In the genomic region with DNA sequence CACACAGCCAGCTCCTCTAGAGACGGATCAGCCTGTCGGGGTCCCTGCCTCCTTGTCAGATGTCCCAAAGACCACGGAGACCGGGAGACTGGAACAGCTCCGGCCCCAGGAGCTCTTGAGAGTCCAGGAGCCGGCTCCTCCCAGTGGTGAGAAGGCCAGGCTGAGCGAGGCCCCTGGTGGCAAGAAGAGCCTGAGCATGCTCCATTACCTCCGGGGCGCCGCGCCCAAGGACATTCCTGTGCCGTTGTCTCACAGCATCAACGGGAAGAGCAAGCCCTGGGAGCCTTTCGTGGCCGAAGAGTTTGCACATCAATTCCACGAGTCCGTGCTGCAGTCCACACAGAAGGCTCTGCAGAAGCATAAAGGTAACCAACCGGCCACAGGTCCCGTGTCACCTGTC, we compare ENCODE assay signal across 13 mouse cellular contexts. TPM values are rescaled to one million over a fixed set of nuclear protein-coding genes. Genes with fewer than 3 reads are reported as not detected.
DNase-seq lines count a peak whose midpoint lies in the region; ATAC-seq and TF ChIP-seq lines count a peak whose summit lies in the region.
"Had no signal": no experiment of that assay in that cellular context is flagged by ENCODE, and none has a peak within 500 bp of the region (broad histone marks: within the 10 kb centered on the region; RNA-seq: fewer than 3 reads in every experiment).

No protein-coding gene starts in this region.

- H3K27ac ChIP-seq in heart, embryonic 10.5 days = peak overlapping the region; percentile 69; the same call in 1 of the 2 replicates
- H3K27ac ChIP-seq in heart, embryonic 11.5 days (ENCODE audit: low read depth, low read length) = no peak overlapping the region
- H3K27ac ChIP-seq in lung, embryonic 14.5 days (ENCODE audit: low read depth) = peak overlapping the region; percentile 58; the same call in 1 of the 2 replicates

- H3K27me3 ChIP-seq in heart, embryonic 10.5 days (ENCODE audit: insufficient read depth, poor library complexity, severe bottlenecking) = no peaks in the 10 kb centered on the region
- no peaks in the 10 kb centered on the region for H3K27me3 ChIP-seq in heart, embryonic 11.5 days (ENCODE audit: control insufficient read depth, insufficient read depth, low read length)
- no peaks in the 10 kb centered on the region for H3K27me3 ChIP-seq in lung, embryonic 14.5 days (ENCODE audit: insufficient read depth, low read length)

- TF ChIP-seq CTCF in lung, embryonic 14.5 days (IDR thresholded peaks at IDR 0.05; ENCODE audit: low read depth) = peak; percentile 33

- no peak overlapping the region for H3K4me3 ChIP-seq in heart, embryonic 10.5 days
- no peak overlapping the region for H3K4me3 ChIP-seq in heart, embryonic 11.5 days (ENCODE audit: low read depth, low read length)
- no peak overlapping the region for H3K4me3 ChIP-seq in lung, embryonic 14.5 days (ENCODE audit: low read depth, low read length)

- DNase-seq in heart, embryonic 10.5 days (ENCODE audit: low spot score) = no peak
- peak; percentile 36 for DNase-seq in lung, embryonic 14.5 days
- DNase-seq in lung, postnatal 10 days = no peak
- DNase-seq in MN1 (ENCODE audit: low spot score) = peak; percentile 70
- DNase-seq in kidney, postnatal 14 days = peak; percentile 41
- DNase-seq in T-cell, adult 2 months (ENCODE audit: low spot score) = no peak
- DNase-seq: gastrocnemius, postnatal 10 days; heart, postnatal 10 days; lung, adult 2 months; midbrain, embryonic 14.5 days had no signal

- H3K4me1 ChIP-seq in heart, embryonic 10.5 days = peaks cover 59% of the 10 kb centered on the region
- H3K4me1 ChIP-seq in heart, embryonic 11.5 days (ENCODE audit: control insufficient read depth, insufficient read depth, low read length) = peaks cover 29% of the 10 kb centered on the region
- no peaks in the 10 kb centered on the region for H3K4me1 ChIP-seq in lung, embryonic 14.5 days (ENCODE audit: insufficient read depth)

- peaks cover 100% of the 10 kb centered on the region for H3K36me3 ChIP-seq in heart, embryonic 10.5 days
- H3K36me3 ChIP-seq in heart, embryonic 11.5 days (ENCODE audit: control insufficient read depth, insufficient read depth, low read length) = peaks cover 71% of the 10 kb centered on the region
- H3K36me3 ChIP-seq in lung, embryonic 14.5 days (ENCODE audit: insufficient read depth) = peaks cover 99% of the 10 kb centered on the region

- WGBS in heart, embryonic 10.5 days = 62% methylated on average over 19 of the region's 19 CpGs
- 70% methylated on average over 19 of the region's 19 CpGs for WGBS in heart, embryonic 11.5 days (ENCODE audit: insufficient replicate concordance)
- 59% methylated on average over 19 of the region's 19 CpGs for WGBS in lung, embryonic 14.5 days

- no peaks in the 10 kb centered on the region for H3K9me3 ChIP-seq in heart, embryonic 10.5 days
- no peaks in the 10 kb centered on the region for H3K9me3 ChIP-seq in heart, embryonic 11.5 days (replicated peaks; ENCODE audit: control insufficient read depth, low read length)
- no peaks in the 10 kb centered on the region for H3K9me3 ChIP-seq in lung, embryonic 14.5 days (ENCODE audit: low read depth, low read length)

- H3K4me2 ChIP-seq in heart, embryonic 11.5 days = no peak overlapping the region
- no peak overlapping the region for H3K4me2 ChIP-seq in lung, embryonic 14.5 days

- no peak overlapping the region for H3K9ac ChIP-seq in heart, embryonic 11.5 days (ENCODE audit: low read depth, low read length)
- H3K9ac ChIP-seq in lung, embryonic 14.5 days = no peak overlapping the region

- no peak for ATAC-seq in heart, embryonic 11.5 days (replicated peaks; ENCODE audit: insufficient number of reproducible peaks, low FRiP score, low TSS enrichment)
- ATAC-seq in lung, embryonic 14.5 days (ENCODE audit: insufficient read depth) = no peak
- no peak for ATAC-seq in erythroblast, adult 5-6 weeks (replicated peaks; ENCODE audit: low FRiP score, poor library complexity, severe bottlenecking)
- ATAC-seq: CD4-positive, CD25-positive, alpha-beta regulatory T cell, adult 4 months had no signal

RNA-seq across cellular contexts. Expression of a gene that starts 14.2 kb away (rescaled TPM):
- polyA plus RNA-seq in heart, embryonic 10.5 days (2016; fragmentation: Nextera tagmentation; extraction: Ambion mirVana) = 106 and 125 TPM in 2 replicates
- polyA plus RNA-seq in heart, embryonic 11.5 days (2014; fragmentation: Nextera tagmentation; extraction: Ambion mirVana) = 81.8 and 82.7 TPM in 2 replicates
- 131 and 139 TPM in 2 replicates for polyA plus RNA-seq in lung, embryonic 14.5 days (2014; fragmentation: Nextera tagmentation; extraction: Ambion mirVana)
- 13.3 and 32.0 TPM in 2 replicates for total RNA-seq in erythroblast, adult 5-6 weeks (2015; ENCODE audit: low replicate concordance)
- 4.3 and 14.3 TPM in 2 replicates for total RNA-seq in erythroblast, adult 5-6 weeks (2017; ENCODE audit: low replicate concordance)

Comparison
In these comparisons a context has a peak if more than half of its experiments do, and no peak if none do; other contexts are left out.
1. DNase-seq: peak in lung, embryonic 14.5 days (single experiment), MN1 (single experiment) and kidney, postnatal 14 days (single experiment); none in heart, embryonic 10.5 days (single experiment), lung, postnatal 10 days (single experiment) and T-cell, adult 2 months (single experiment).